Mouse (Mus musculus) Patski (cell line): ENCODE results near the gene Gm20721. TPM values are rescaled to one million over a fixed set of nuclear protein-coding genes. Genes with fewer than 3 reads are reported as not detected.

Source experiments
- ATAC-seq: fragments of 100-300 bp; one replicate; pipeline ENCODE4 v1.8.0; 2021
- CTCF ChIA-PET: fragments of 350-600 bp; sonication (Branson Sonifier 250); formaldehyde crosslinking; loops from one replicate; lab custom pipeline; 2022; ENCODE audit warnings: inconsistent platforms; lab: Charles Lee
- POLR2A ChIA-PET: fragments of 350-600 bp; sonication (Branson Sonifier 250); formaldehyde crosslinking; loops from one replicate; lab custom pipeline; 2022; ENCODE audit warnings: antibody characterized with exemption, inconsistent platforms; lab: Charles Lee
- DNase-seq: peaks from one replicate; pipeline ENCODE4 v3.0.0-alpha.2; 2011; ENCODE audit warnings: low read depth, low spot score
- H3K27me3 ChIP-seq: fragments of 371-371 bp; one replicate; pipeline ENCODE4 v1.5.1; 2021
- CTCF ChIP-seq: fragments of 100-300 bp; IDR thresholded peaks from one replicate; pipeline ENCODE4 v1.5.1; 2021
- in situ Hi-C: fragments of 300-500 bp; cut with MboI; formaldehyde crosslinking; loops from 3 replicates; pipeline ENCODE4 v1.11.1; 2018; ENCODE audit warnings: low pct_unique_long_range_greater_than_20kb, mixed read lengths
- polyA plus RNA-seq: library from polyadenylated mRNA; unstranded; gene quantifications from one replicate; pipeline ENCODE4 v1.2.3, GENCODE M21; 2021

The Gm20721 gene
- polyA plus RNA-seq, 1 experiment from 2014 or later = 152 TPM

DNA sequence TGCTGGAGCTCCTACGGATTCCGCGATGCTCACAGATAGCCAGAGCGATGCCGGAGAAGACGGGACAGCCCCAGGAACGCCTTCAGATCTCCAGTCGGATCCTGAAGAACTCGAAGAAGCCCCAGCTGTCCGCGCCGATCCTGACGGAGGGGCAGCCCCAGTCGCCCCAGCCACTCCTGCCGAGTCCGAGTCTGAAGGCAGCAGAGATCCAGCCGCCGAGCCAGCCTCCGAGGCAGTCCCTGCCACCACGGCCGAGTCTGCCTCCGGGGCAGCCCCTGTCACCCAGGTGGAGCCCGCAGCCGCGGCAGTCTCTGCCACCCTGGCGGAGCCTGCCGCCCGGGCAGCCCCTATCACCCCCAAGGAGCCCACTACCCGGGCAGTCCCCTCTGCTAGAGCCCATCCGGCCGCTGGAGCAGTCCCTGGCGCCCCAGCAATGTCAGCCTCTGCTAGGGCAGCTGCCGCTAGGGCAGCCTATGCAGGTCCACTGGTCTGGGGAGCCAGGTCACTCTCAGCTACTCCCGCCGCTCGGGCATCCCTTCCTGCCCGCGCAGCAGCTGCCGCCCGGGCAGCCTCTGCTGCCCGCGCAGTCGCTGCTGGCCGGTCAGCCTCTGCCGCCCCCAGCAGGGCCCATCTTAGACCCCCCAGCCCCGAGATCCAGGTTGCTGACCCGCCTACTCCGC lies 47.3 kb downstream of the Gm20721 start:
- H3K27me3 ChIP-seq = no peaks in the 10 kb centered on the region
- ATAC-seq = no peak
- in situ Hi-C loops = loop anchor here (25.0 kb wide), 1 partner anchor 1112 kb away; no protein-coding TSS in a partner anchor
- POLR2A ChIA-PET = no interaction called here
- CTCF ChIA-PET = no interaction called here
- no peak for TF ChIP-seq CTCF
- no peak for DNase-seq

DNA sequence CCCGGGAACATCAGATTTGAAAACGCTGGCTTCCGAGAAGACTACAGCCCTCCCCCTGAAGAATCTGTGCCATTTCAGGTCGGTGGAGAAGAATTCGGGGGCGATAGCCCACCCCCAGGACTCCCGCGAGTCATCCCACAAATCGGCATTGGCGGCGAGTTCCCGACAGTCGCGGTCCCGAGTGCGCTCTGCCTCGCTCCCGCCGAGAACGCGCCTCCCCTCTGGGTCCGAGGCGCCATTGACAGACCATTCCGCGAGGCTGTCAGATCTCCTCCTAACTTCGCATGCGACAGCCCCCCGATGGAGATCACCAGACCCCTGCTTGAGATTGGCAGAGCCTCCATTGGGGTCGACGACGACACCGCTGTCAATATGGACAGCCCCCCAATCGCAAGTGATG lies 48.0 kb downstream of the Gm20721 start:
- in situ Hi-C loops = loop anchor here (25.0 kb wide), 1 partner anchor 1111 kb away; no protein-coding TSS in a partner anchor
- ATAC-seq (no peak), DNase-seq (no peak)
- no peaks in the 10 kb centered on the region for H3K27me3 ChIP-seq
- POLR2A ChIA-PET = no interaction called here
- CTCF ChIA-PET = no interaction called here
- no peak for TF ChIP-seq CTCF

DNA sequence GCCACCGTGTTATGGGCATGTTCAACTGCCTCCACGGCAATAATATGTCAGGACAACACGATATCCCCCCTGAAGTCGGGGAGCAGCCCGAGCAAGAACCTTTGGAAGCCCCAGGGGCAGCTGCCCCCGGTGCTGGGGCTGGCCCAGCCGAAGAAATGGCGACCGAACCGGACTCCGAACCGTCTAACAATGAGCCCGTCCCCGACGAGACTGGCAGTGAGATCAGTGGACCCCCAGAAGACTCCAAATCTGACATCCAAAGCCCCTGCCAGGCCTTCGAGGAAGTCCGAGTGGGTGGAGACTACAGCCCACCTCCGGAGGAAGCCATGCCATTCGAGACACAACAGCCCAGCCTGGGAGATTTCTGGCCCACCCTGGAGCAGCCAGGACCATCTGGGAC lies 48.7 kb downstream of the Gm20721 start:
- in situ Hi-C loops = loop anchor here (25.0 kb wide), 1 partner anchor 1111 kb away; no protein-coding TSS in a partner anchor
- no peak for ATAC-seq
- CTCF ChIA-PET = no interaction called here
- no peaks in the 10 kb centered on the region for H3K27me3 ChIP-seq
- no peak for TF ChIP-seq CTCF
- DNase-seq = no peak
- POLR2A ChIA-PET = no interaction called here

DNA sequence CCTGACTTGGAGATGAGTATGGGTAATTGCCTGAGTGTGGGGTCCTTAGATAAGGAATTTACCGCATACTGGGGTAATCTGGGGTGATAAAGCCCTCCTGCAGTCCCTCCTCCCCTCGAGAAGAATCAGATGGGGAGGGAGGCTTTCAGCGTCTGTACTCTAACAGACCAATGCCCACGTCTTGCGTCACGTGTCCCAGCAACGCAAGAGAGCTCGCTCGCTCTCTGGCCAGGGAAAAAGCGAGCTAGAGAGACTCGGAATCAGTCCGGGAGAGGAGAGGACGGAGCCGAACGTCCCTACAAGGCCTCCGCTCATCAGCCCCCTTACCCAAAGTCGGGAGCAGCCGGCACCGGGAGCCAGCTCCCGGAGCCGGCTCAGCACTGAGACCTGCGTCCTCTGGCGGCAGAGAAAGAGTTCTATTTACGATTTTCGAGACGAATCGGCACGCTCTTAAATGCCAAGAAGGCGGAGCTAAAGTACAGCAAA lies 49.4 kb downstream of the Gm20721 start:
- ChIA-PET CTCF (no interaction called here), POLR2A (no interaction called here)
- no peak for ATAC-seq
- DNase-seq = no peak
- TF ChIP-seq CTCF = no peak
- in situ Hi-C loops = loop anchor here (25.0 kb wide), 1 partner anchor 1110 kb away; no protein-coding TSS in a partner anchor
- H3K27me3 ChIP-seq = no peaks in the 10 kb centered on the region

DNA sequence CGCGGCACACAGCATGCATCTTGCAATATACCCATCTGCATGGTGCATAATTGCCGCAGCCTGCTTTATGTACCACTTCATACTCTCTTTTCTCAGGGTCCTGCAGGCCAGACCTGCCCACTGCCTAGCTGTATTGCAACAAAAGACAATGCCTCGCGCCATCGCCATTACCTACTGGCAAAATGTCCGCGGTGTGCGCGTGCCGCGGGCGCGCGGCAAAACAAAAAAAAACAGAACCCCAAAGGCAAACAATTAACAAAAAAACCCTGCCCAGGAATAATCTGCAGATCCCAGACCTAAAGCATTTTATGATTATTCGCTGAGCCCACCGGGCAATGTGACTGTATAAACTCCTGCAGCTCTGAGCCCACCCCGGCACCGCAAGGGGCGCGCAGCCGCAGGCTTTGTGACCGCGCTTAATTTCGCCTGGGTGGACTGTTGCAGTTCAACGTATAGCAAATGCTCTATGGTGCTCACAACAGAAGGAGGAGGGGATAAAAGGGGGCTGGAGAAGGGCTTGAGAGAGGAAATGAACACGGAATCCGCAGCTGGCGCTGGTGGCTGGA lies 50.5 kb downstream of the Gm20721 start:
- H3K27me3 ChIP-seq = no peaks in the 10 kb centered on the region
- DNase-seq (no peak), ATAC-seq (no peak)
- TF ChIP-seq CTCF = no peak
- ChIA-PET CTCF (no interaction called here), POLR2A (no interaction called here)
- in situ Hi-C loops = loop anchor here (25.0 kb wide), 1 partner anchor 1109 kb away; no protein-coding TSS in a partner anchor

DNA sequence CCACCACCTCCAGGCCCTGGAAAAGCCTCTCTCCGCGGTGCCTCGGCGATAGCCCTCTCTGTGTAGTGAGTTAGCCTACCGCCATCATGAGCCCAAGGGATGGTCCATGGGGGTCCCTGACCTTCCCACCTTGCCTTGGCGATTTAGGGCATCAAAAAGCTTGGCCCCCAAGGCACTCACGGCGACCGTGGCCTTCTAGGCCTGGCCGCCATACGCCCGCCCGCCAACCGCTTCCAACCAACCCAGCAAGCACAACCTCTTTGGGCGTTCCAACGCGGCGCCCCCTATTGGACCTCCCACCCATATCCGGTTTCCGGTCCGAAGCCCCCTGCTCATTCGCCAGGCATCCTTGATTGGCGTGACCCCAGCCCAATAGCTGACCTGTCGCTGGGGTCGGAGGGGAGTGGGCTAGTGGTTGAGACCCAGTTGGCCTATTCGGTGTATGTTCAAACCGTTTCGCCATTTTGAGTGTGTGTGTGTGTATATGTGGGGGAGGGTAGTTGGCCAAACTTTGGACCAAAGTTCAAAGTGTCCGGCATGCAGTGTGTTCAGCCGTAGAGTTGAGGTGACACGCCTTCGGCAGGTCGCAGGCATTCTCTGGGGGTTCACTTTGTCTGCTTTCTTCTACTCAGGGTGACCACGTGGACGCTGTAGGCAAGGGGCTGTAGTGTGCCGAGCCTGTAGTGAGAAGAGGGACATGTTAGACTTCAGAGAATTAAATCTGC lies 51.2 kb downstream of the Gm20721 start:
- ATAC-seq (no peak), DNase-seq (no peak)
- no peak for TF ChIP-seq CTCF
- in situ Hi-C loops = loop anchor here (25.0 kb wide), 1 partner anchor 1108 kb away; no protein-coding TSS in a partner anchor
- ChIA-PET POLR2A (no interaction called here), CTCF (no interaction called here)
- H3K27me3 ChIP-seq = no peaks in the 10 kb centered on the region

DNA sequence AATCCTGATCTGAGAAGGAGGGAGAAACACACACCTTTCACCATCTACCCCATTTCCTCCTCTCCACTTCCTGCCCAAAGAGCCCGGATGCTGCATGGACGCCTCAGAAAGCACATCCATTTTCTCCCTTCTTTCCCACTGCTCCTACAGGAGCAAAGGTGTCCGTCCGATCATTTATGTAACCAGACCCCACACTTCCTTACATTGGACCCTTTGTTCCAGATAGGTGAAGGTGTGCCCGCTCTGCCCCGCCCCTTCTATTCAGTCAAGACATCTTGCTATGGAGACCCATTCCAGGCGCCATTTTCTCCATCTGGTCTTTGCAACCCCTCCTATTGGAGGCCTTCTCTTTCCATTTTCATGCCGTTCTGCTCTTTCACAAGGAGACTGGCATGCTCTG lies 52.1 kb downstream of the Gm20721 start:
- TF ChIP-seq CTCF = no peak
- no peak for DNase-seq
- ChIA-PET CTCF (no interaction called here), POLR2A (no interaction called here)
- H3K27me3 ChIP-seq = no peaks in the 10 kb centered on the region
- ATAC-seq = no peak
- in situ Hi-C loops = loop anchor here (25.0 kb wide), 1 partner anchor 1107 kb away; no protein-coding TSS in a partner anchor

DNA sequence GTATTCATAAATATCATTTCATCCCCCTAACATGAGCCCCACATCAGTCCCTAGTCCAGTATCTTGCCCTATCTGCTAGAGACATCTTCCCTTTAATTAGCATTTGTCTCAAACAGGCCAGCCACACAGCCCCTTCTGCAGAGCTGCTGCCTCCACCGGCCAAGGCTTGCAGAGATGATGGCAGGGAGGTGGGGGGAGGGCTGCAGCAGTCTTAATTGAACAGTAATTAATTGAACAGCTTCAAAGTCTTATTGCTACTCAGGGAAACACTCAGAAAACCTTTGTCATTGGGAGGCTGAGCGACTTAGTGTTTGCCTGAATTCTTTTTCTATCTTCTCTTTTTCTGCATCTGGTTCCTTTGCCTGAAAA lies 54.9 kb downstream of the Gm20721 start:
- in situ Hi-C loops = loop anchor here (25.0 kb wide), 1 partner anchor 1104 kb away; no protein-coding TSS in a partner anchor
- H3K27me3 ChIP-seq = no peaks in the 10 kb centered on the region
- no peak for TF ChIP-seq CTCF
- ChIA-PET POLR2A (no interaction called here), CTCF (no interaction called here)
- ATAC-seq = no peak
- no peak for DNase-seq

DNA sequence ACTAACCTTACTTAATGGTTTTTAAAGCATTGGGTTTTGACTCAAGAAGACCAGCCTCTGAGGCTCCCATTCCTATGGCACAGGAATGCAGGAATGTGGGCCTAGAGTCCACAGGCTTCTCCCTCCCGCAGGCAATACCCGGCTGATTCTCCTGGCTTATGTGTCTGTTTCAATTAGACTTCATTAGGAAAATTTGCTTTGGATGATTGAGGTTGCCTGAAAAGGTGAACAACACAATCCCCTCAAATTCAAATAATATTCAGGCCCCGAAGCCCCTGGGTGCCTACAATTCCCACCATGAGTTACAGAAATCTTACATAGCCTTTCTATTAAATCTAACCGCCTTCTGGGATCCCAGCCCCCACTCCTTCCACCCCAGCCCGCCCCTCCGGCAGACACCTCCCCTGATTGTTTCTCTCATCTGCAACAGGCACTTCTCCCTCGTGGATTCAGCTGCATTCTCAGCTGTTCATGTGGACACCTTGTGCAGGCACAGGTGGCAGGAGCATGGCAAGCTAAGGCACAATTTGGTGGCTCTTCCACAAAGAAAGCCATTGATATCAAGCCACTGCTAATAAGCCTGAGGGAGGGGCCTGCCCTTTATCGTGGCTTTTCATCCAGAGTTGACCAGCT lies 55.4 kb downstream of the Gm20721 start:
- ChIA-PET POLR2A (no interaction called here), CTCF (no interaction called here)
- in situ Hi-C loops = loop anchor here (25.0 kb wide), 1 partner anchor 1104 kb away; no protein-coding TSS in a partner anchor
- TF ChIP-seq CTCF = no peak
- no peak for DNase-seq
- ATAC-seq = no peak
- no peaks in the 10 kb centered on the region for H3K27me3 ChIP-seq

DNA sequence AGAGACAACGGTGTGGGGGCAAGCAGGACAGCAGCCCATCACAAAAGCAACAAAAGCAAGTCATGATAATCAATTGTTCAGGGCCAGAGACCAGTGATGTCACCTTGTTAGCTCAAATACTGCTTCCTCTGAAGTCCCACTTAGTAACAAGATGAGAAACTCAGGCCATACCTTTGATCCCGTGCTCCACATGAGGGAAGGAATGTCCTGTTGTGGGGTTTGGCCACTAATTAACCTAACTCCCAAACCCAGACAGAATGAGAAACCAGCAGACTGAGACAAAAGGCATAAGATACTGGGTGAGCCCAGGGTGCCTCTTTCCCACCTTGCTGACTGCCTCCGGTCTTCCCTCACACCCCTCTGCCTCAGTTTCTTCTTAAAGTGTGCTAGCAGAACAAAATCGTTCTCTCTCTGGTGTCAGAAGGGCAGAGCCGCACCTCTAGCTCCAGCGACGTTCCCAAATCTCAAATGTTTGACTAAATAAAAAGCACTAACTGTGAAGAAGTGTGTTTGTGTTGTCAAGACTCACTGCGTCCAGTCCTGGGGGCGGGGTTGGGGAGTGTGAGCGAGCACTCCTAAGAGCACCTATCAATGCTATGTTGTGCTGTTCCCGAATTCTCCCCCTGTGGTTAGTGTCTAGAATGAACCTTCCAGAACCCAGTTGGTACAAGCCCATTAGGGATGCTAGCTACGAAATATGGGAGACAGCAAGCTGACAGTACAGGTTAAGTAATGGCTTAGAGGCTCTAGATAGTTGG lies 57.7 kb downstream of the Gm20721 start:
- ChIA-PET POLR2A (no interaction called here), CTCF (no interaction called here)
- ATAC-seq (peak; percentile 70), DNase-seq (peak; percentile 33)
- in situ Hi-C loops = loop anchor here (10.0 to 25.0 kb wide), 2 partner anchors 694 to 1102 kb away; no protein-coding TSS in a partner anchor
- no peak for TF ChIP-seq CTCF
- H3K27me3 ChIP-seq = peaks cover 16% of the 10 kb centered on the region
